Mouse (Mus musculus) embryonic facial prominence, embryonic 15.5 days (tissue): ENCODE data around the gene Irf2bp1. TPM values are rescaled to one million over a fixed set of nuclear protein-coding genes. Genes with fewer than 3 reads are reported as not detected.

Experiments
- ATAC-seq: fragments of 200-750 bp; cut with Nextera tagmentation; 2 replicates; pipeline ENCODE4 v1.8.0; 2017; ENCODE audit warnings: low read depth, moderate TSS enrichment; ENCODE audit not compliant: insufficient number of reproducible peaks, low FRiP score, low TSS enrichment
- H3K27ac ChIP-seq: fragments of 300-500 bp; sonication (generic); replicated peaks from 2 replicates; pipeline ENCODE4 v1.5.1; 2015; ENCODE audit warnings: mild to moderate bottlenecking, inconsistent platforms
- H3K27me3 ChIP-seq: fragments of 300-500 bp; sonication (generic); 2 replicates; pipeline ENCODE4 v1.6.1; 2015; ENCODE audit warnings: inconsistent platforms
- H3K36me3 ChIP-seq: fragments of 300-500 bp; sonication (generic); 2 replicates; pipeline ENCODE4 v1.6.1; 2015; ENCODE audit warnings: mild to moderate bottlenecking, inconsistent platforms
- H3K4me1 ChIP-seq: fragments of 300-500 bp; sonication (generic); 2 replicates; pipeline ENCODE4 v1.6.1; 2015; ENCODE audit warnings: inconsistent platforms
- H3K4me2 ChIP-seq: fragments of 300-500 bp; sonication (generic); replicated peaks from 2 replicates; pipeline ENCODE4 v1.6.1; 2015; ENCODE audit warnings: mild to moderate bottlenecking, inconsistent platforms
- H3K4me3 ChIP-seq: fragments of 300-500 bp; sonication (generic); replicated peaks from 2 replicates; pipeline ENCODE4 v1.5.1; 2015; ENCODE audit warnings: mild to moderate bottlenecking, inconsistent platforms
- H3K9ac ChIP-seq: fragments of 300-500 bp; sonication (generic); 2 replicates; pipeline ENCODE4 v1.6.1; 2015; ENCODE audit warnings: inconsistent platforms
- H3K9me3 ChIP-seq: fragments of 300-500 bp; sonication (generic); replicated peaks from 2 replicates; pipeline ENCODE4 v1.6.1; 2016; ENCODE audit warnings: inconsistent platforms
- WGBS: fragments of 180-500 bp; shearing (Covaris S2); methylation state at CpG from one replicate; pipeline ENCODE4 v1.1.7; 2015; 5-methylcytosine and 5-hydroxymethylcytosine counted together
- polyA plus RNA-seq: library from polyadenylated mRNA; unstranded; fragments of >200 nt; fragmentation: Nextera tagmentation; extraction: Ambion mirVana; gene quantifications from 2 replicates; pipeline ENCODE4 v1.2.1, GENCODE M21; 2015

The Irf2bp1 gene
- polyA plus RNA-seq, 1 experiment from 2014 or later, result 32.2 TPM

DNA sequence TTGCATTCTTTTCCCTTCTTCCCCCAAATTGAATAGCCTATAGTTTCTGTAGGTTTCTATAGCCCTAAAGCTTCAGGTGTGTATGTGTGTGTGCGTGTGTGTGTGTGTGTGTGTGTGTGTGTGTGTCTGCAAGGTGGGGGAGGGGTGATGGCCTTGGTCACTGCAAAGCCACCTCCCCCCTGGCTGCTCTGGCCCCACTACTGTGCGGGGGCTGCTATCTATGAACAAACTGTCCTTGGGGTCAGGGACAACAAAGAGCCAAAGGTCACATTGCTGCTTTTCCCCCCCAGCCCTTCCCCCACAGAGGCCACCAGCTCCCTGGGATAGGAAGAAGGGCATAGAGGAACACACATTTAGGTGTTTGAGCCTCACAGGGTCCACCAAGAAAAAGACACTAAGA, 9.0 kb downstream of the Irf2bp1 start:
- Histone ChIP-seq H3K9ac (no peak overlapping the region), H3K4me1 (peaks cover 11% of the 10 kb centered on the region; the same call in 1 of the 2 replicates), H3K9me3 (no peaks in the 10 kb centered on the region), H3K27me3 (no peaks in the 10 kb centered on the region), H3K27ac (no peak overlapping the region), H3K4me3 (no peak overlapping the region), H3K36me3 (no peaks in the 10 kb centered on the region), H3K4me2 (0 out of 2 replicates have a peak overlapping the region, but pooled peaks have one; percentile 58)
- no peak for ATAC-seq
- WGBS, result 23% methylated on average over 2 of the region's 2 CpGs

DNA sequence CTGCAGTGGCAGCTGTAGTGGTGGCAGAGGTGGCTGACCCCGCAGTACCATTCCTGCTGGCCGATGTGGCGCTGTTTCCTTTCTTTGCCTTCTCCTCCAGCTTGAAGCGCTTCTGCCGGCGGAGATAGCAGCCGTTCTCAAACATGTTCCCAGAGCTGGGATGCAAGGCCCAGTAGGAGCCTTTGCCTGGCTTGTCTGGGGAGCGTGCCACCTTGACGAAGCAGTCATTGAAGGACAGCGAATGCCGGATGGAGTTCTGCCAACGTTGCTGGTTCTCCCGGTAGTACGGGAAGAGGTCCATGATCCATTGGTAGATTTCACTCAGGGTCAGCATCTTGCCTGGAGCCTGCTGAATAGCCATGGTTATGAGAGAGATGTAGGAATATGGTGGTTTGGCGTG, 10.6 kb downstream of the Irf2bp1 start:
- H3K4me3 ChIP-seq, result no peak overlapping the region
- no peak overlapping the region for H3K9ac ChIP-seq
- H3K4me2 ChIP-seq, result no peak overlapping the region
- ATAC-seq, result no peak
- H3K36me3 ChIP-seq, result no peaks in the 10 kb centered on the region
- peaks cover 11% of the 10 kb centered on the region; the same call in 1 of the 2 replicates for H3K4me1 ChIP-seq
- WGBS, result 73% methylated on average over 15 of the region's 15 CpGs
- no peak overlapping the region for H3K27ac ChIP-seq
- no peaks in the 10 kb centered on the region for H3K27me3 ChIP-seq
- no peaks in the 10 kb centered on the region for H3K9me3 ChIP-seq

DNA sequence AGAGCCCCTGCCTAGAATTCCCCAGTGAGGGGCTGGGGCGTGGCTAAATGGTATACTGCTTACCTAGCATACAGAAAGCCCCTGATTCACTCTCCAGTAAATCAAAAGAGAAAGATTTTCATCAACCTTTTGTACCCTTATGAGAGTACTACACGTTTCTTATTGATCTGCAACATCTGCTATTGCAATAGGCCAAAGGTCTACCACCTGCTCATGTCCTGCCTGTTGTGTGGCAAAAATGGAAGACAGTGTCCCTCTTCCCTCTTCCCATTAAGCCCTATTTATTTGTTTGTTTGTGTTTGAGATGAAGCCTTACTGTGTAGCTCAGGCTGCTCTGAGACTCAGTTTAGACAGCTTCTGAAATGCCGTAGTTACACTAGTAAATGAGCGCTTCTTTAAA, 12.2 kb downstream of the Irf2bp1 start:
- H3K27ac ChIP-seq, result no peak overlapping the region
- no peak overlapping the region for H3K4me2 ChIP-seq
- H3K9ac ChIP-seq, result no peak overlapping the region
- H3K4me3 ChIP-seq, result no peak overlapping the region
- no peak for ATAC-seq
- no peaks in the 10 kb centered on the region for H3K9me3 ChIP-seq
- 90% methylated on average over 4 of the region's 4 CpGs for WGBS
- H3K4me1 ChIP-seq, result peaks cover 11% of the 10 kb centered on the region; the same call in 1 of the 2 replicates
- peaks cover 12% of the 10 kb centered on the region for H3K27me3 ChIP-seq
- no peaks in the 10 kb centered on the region for H3K36me3 ChIP-seq

DNA sequence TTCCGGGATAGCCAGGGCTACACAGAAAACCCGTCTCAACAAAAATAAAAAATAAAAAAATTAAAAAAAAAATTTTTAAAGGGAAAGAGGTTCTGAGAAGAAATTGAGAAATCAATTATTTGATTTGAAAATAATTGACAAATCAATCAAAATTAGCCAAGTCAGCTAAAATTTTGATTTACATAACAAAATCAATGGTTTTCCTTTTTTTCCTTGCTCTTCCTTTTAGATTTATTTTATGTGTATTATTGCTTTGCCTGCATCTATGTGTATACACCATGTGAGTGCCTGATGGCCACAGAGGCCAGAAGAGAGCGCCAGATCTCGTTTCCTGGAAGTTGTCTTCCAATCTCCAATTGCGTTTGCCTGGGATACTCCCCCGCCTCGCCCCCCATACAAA, 14.1 kb downstream of the Irf2bp1 start:
- ATAC-seq, result no peak
- 84% methylated on average over 7 of the region's 7 CpGs for whole genome bisulfite sequencing

DNA sequence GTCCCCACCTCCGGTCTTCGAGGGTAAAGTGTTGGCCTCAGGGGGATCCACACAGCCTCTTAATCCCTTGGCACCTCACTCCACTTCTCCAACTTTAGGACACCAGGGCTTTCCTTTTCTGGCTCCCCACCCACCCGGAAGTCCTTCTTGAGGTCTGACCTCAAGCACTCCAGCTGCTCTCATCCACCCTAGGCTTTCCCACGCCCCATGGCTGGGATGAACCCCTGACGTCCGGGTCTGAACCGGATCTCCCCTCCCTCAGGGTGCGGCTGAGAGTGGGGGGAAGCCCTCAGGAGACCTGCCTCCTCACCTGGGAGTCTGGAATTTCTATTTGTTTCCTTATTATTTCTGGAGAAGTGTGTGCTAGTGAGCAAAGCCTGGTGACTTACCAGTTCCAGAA, 17.2 kb downstream of the Irf2bp1 start:
- no peaks in the 10 kb centered on the region for H3K9me3 ChIP-seq
- H3K4me1 ChIP-seq, result peaks cover 20% of the 10 kb centered on the region
- H3K4me2 ChIP-seq, result no peak overlapping the region
- no peak for ATAC-seq
- no peaks in the 10 kb centered on the region for H3K36me3 ChIP-seq
- no peak overlapping the region for H3K4me3 ChIP-seq
- H3K9ac ChIP-seq, result no peak overlapping the region
- 10% methylated on average over 8 of the region's 8 CpGs for WGBS
- peaks cover 41% of the 10 kb centered on the region for H3K27me3 ChIP-seq
- no peak overlapping the region for H3K27ac ChIP-seq

More for the DNA sequence above, 14.1 kb downstream of the Irf2bp1 start:
- Histone ChIP-seq H3K9me3 (no peaks in the 10 kb centered on the region), H3K27me3 (peaks cover 31% of the 10 kb centered on the region), H3K36me3 (no peaks in the 10 kb centered on the region), H3K4me1 (no peaks in the 10 kb centered on the region), H3K27ac (no peak overlapping the region), H3K9ac (no peak overlapping the region), H3K4me2 (no peak overlapping the region), H3K4me3 (no peak overlapping the region)

DNA sequence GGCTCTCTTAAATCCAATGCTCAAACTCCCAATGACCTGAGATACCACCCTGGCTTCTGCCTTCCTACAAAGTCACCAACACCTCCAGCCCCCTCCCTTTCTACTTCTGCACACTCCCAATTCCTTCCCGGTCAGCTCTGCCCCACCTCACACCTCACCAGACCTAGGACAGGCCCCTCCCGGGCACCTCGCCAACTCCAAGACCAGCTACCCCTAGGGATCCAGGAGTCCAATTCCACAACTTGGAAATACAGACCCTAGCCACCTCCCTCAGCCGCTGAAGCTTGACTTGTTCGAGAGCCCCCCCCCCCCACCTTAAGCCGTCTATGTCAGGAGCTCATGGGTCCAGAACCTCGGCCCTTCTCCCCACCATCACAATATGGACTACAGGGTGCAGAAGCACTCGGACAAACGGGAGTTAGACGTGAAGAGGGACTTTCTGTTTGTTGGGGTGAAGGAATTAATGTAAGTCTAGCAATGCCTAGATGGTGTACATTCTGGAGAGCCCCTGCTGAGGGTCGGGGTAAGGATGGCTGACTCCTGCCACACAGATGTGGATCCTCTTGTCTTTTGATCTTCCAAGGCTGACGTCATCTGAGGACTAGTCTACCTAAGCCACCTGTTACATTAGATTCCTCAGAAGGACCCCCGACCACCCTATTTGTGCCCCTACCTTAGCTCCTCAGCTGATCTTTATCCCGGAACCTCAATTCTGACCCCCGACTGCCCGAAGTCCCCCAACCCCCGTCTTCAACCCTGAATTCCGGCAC, 18.5 kb downstream of the Irf2bp1 start:
- H3K4me3 ChIP-seq, result peak overlapping the region; percentile 92; the same call in 1 of the 2 replicates
- no peak overlapping the region for H3K9ac ChIP-seq

DNA sequence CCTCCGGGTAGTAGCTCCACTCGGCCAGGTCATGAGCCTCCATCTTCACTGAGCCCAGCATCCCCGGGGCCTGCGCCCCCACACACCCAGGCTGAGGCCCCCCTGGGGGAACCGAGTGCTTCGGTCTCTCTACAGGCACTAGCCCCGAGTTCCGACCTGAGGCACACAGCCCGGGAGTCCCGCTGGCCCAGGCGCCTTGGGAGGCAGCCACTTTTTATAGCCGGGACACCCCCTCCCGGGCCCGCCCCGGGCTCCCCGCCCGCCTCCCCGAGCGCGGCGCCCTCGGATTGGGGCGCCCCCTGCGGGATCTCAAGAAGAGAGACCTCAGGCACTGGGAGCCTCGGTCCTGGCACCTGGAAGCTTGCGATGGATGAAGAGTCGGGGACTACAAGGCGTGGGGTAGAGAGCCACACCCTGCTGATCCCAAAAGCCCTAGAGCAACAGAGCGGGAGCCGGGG, 19.5 kb downstream of the Irf2bp1 start, which contains the start of gene Foxa3:
Foxa3 (minus strand) TSS at position 182 of the 458 bp plus-strand sequence.
- Histone ChIP-seq H3K4me1 (peaks cover 24% of the 10 kb centered on the region), H3K9me3 (no peaks in the 10 kb centered on the region), H3K4me3 (peak within 1 kb of the TSS; percentile 92), H3K9ac (peak within 1 kb of the TSS; percentile 84), H3K27ac (peak within 1 kb of the TSS; percentile 71; the same call in 1 of the 2 replicates), H3K4me2 (peak within 1 kb of the TSS; percentile 76), H3K27me3 (peaks cover 41% of the 10 kb centered on the region), H3K36me3 (no peaks in the 10 kb centered on the region)
- no peak for ATAC-seq
- 3% methylated on average over 30 of the region's 30 CpGs for WGBS

More for the DNA sequence above, 18.5 kb downstream of the Irf2bp1 start:
- Histone ChIP-seq H3K4me2 (no peak overlapping the region), H3K36me3 (no peaks in the 10 kb centered on the region), H3K27ac (no peak overlapping the region), H3K27me3 (peaks cover 41% of the 10 kb centered on the region), H3K9me3 (no peaks in the 10 kb centered on the region), H3K4me1 (peaks cover 21% of the 10 kb centered on the region)
- 52% methylated on average over 18 of the region's 18 CpGs for WGBS
- no peak for ATAC-seq

DNA sequence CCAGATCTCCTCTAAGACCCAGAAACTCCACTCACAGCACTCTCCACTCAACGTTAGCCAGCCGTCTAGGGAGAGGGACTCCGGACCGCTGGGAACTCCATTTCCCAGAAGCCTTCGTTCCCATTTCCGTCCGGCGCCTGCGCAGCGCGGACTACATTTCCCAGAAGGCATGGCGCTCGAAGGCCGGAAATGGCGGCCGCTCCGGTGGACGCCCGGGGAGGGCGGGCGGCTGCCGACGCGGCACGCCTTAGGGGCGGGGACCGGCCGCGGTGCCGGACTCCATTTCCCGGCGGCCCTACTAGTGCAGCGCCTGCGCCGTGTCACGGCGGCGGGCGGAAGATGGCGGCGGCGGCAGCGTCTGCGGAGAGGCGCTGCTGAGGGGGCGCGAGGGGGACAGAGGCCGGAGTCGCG, 20.3 kb downstream of the Irf2bp1 start, which contains the start of gene Sympk:
Sympk (plus strand) TSS at position 282 of the 411 bp plus-strand sequence.
- Histone ChIP-seq H3K9me3 (no peaks in the 10 kb centered on the region), H3K4me2 (peak within 1 kb of the TSS; percentile 76), H3K36me3 (peaks cover 7% of the 10 kb centered on the region), H3K9ac (peak within 1 kb of the TSS; percentile 84), H3K4me3 (peak within 1 kb of the TSS; percentile 92), H3K27me3 (peaks cover 41% of the 10 kb centered on the region), H3K4me1 (peaks cover 24% of the 10 kb centered on the region), H3K27ac (peak within 1 kb of the TSS; percentile 71)
- peak; percentile 95 for ATAC-seq
- WGBS, result under 1% methylated on average over 50 of the region's 50 CpGs

DNA sequence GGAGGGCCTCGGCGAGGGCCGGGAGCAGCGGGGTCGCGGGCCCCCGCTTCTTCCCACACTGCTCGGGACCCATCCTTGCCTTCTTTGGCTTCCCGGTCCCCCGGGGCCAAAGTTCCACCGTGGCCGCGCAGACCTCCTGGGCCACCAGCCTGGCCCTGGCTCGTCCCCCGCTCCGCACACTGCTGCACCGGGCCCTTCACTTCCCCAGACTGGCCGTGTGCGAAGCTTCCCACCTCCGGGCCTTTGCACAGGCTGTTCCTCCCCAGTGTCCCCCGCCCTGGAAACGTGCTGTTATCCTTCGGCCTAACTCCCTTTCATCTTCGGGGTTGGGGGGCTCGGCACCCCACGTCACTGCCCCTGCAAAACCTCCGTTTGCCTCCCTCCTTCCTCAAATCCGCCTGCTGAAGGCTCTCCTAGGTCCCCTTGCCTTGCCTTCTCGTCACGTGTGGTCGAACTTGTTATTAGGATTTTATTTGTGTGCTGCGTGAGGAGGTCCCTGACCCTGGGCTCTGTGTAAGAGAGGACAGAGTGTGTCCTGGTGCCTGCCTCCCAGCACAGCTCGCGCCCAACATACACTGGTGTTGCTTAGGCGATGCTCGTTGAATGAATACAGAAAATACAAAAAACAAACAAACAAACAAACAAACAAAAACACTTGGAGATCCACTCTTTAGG, 20.9 kb downstream of the Irf2bp1 start:
- H3K27me3 ChIP-seq, result peaks cover 41% of the 10 kb centered on the region
- H3K36me3 ChIP-seq, result peaks cover 13% of the 10 kb centered on the region
- H3K4me3 ChIP-seq, result peak overlapping the region; percentile 92
- WGBS, result under 1% methylated on average over 27 of the region's 36 CpGs
- H3K9ac ChIP-seq, result peak overlapping the region; percentile 84
- peak; percentile 13 for ATAC-seq
- no peaks in the 10 kb centered on the region for H3K9me3 ChIP-seq
- peak overlapping the region; percentile 71 for H3K27ac ChIP-seq
- peaks cover 24% of the 10 kb centered on the region for H3K4me1 ChIP-seq
- H3K4me2 ChIP-seq, result peak overlapping the region; percentile 76

DNA sequence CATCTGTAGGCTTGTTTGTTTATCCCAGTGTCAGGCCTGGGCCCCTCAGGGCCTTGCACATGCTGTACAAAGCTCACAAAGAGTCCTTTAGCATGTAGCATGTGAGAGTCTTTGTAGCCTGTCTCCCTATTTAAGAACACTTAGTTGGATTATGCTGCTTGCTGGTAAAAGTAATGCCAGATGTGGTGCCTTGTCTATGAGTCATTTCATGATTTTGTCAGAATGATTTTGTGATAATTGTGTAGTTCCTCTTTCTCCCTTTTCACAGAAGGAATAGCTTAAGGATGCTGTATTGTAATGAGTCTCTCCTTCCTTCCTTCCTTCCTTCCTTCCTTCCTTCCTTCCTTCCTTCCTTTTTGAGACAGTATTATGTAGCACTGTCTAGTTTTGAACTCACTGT, 24.2 kb downstream of the Irf2bp1 start:
- Histone ChIP-seq H3K4me1 (peaks cover 24% of the 10 kb centered on the region), H3K27ac (no peak overlapping the region), H3K4me2 (no peak overlapping the region), H3K36me3 (peaks cover 45% of the 10 kb centered on the region), H3K27me3 (peaks cover 8% of the 10 kb centered on the region), H3K4me3 (no peak overlapping the region), H3K9me3 (no peaks in the 10 kb centered on the region), H3K9ac (no peak overlapping the region)
- ATAC-seq, result no peak

DNA sequence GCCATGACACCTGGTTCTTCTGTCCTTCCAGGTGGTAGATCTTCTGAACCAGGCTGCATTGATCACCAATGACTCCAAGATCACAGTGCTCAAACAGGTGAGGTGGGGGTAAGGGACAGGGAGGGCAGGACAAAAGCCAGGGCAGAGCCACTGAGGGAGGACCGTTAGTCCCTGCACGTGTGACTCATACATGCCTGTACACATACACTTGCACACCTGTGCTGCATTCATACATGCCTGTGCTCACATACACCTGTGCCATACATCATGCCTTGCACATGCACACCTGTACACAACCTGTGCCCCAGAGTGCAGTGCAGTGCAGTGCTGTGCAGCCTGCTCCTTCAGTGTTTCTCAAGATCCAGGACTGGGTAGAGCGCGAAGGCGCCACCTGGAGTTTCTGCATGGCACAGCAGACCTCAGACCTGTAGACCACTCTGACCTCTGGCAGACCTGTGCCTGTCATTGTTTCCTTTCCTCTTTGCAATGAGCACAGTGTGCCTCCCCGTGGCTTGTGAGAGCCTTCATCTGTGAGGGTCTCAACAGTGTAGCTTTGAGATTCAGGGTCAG, 25.3 kb downstream of the Irf2bp1 start:
- Histone ChIP-seq H3K36me3 (peaks cover 53% of the 10 kb centered on the region), H3K9me3 (no peaks in the 10 kb centered on the region), H3K9ac (no peak overlapping the region), H3K4me2 (no peak overlapping the region), H3K27me3 (no peaks in the 10 kb centered on the region), H3K4me1 (peaks cover 16% of the 10 kb centered on the region), H3K4me3 (no peak overlapping the region), H3K27ac (no peak overlapping the region)
- 60% methylated on average over 6 of the region's 6 CpGs for WGBS
- ATAC-seq, result 0 out of 2 replicates have a peak, but pooled peaks have one; percentile 21
